Mouse (Mus musculus) embryonic facial prominence, embryonic 13.5 days (tissue): ENCODE data around the gene Dnm2. TPM values are rescaled to one million over a fixed set of nuclear protein-coding genes. Genes with fewer than 3 reads are reported as not detected.

ENCODE experiments used
- ATAC-seq: fragments of 200-750 bp; cut with Nextera tagmentation; 2 replicates; pipeline ENCODE4 v1.8.0; 2017; ENCODE audit warnings: low read depth; ENCODE audit not compliant: insufficient number of reproducible peaks, insufficient read depth, low FRiP score, low TSS enrichment
- H3K27ac ChIP-seq: fragments of 300-500 bp; sonication (generic); 2 replicates; pipeline ENCODE4 v1.5.1; 2015; ENCODE audit warnings: moderate library complexity, mild to moderate bottlenecking, inconsistent platforms
- H3K27me3 ChIP-seq: fragments of 300-500 bp; sonication (generic); 2 replicates; pipeline ENCODE4 v1.6.1; 2015; ENCODE audit warnings: mild to moderate bottlenecking, inconsistent platforms
- H3K36me3 ChIP-seq: fragments of 300-500 bp; sonication (generic); 2 replicates; pipeline ENCODE4 v1.6.1; 2015; ENCODE audit warnings: mild to moderate bottlenecking, inconsistent platforms
- H3K4me1 ChIP-seq: fragments of 300-500 bp; sonication (generic); 2 replicates; pipeline ENCODE4 v1.6.1; 2015; ENCODE audit warnings: inconsistent platforms
- H3K4me2 ChIP-seq: fragments of 300-500 bp; sonication (generic); 2 replicates; pipeline ENCODE4 v1.6.1; 2015; ENCODE audit warnings: moderate library complexity, mild to moderate bottlenecking, inconsistent platforms
- H3K4me3 ChIP-seq: fragments of 300-500 bp; sonication (generic); 2 replicates; pipeline ENCODE4 v1.5.1; 2015; ENCODE audit warnings: mild to moderate bottlenecking, inconsistent platforms
- H3K9ac ChIP-seq: fragments of 300-500 bp; sonication (generic); 2 replicates; pipeline ENCODE4 v1.6.1; 2015; ENCODE audit warnings: mild to moderate bottlenecking, inconsistent platforms
- H3K9me3 ChIP-seq: fragments of 300-500 bp; sonication (generic); 2 replicates; pipeline ENCODE4 v1.6.1; 2016; ENCODE audit warnings: inconsistent platforms
- WGBS: fragments of 180-500 bp; shearing (Covaris S2); methylation state at CpG from one replicate; pipeline ENCODE4 v1.1.7; 2015; ENCODE audit warnings: mixed read lengths; 5-methylcytosine and 5-hydroxymethylcytosine counted together
- polyA plus RNA-seq: library from polyadenylated mRNA; unstranded; fragments of >200 nt; fragmentation: Nextera tagmentation; extraction: Ambion mirVana; gene quantifications from 2 replicates; pipeline ENCODE4 v1.2.1, GENCODE M21; 2015

Gene Dnm2
- polyA plus RNA-seq, 1 experiment from 2014 or later: 74.5 TPM

GRCm38 (mm10) chr9:21447778-21448177 lies 23.1 kb downstream of the Dnm2 start:
- H3K36me3 ChIP-seq: peaks cover 19% of the 10 kb centered on the region
- no peak overlapping the region for H3K4me3 ChIP-seq
- no peak overlapping the region for H3K27ac ChIP-seq
- no peaks in the 10 kb centered on the region for H3K9me3 ChIP-seq
- H3K4me1 ChIP-seq: peaks cover 6% of the 10 kb centered on the region
- H3K9ac ChIP-seq: no peak overlapping the region
- H3K27me3 ChIP-seq: no peaks in the 10 kb centered on the region
- no peak for ATAC-seq
- WGBS: 90% methylated on average over 2 of the region's 2 CpGs
- no peak overlapping the region for H3K4me2 ChIP-seq

GRCm38 (mm10) chr9:21449710-21450109 lies 25.0 kb downstream of the Dnm2 start:
- Histone ChIP-seq H3K9me3 (no peaks in the 10 kb centered on the region), H3K36me3 (peaks cover 16% of the 10 kb centered on the region), H3K4me3 (no peak overlapping the region), H3K9ac (no peak overlapping the region), H3K27me3 (no peaks in the 10 kb centered on the region), H3K27ac (no peak overlapping the region), H3K4me2 (no peak overlapping the region), H3K4me1 (peaks cover 6% of the 10 kb centered on the region)
- no peak for ATAC-seq
- 78% methylated on average over 2 of the region's 2 CpGs for WGBS

- Histone ChIP-seq H3K9me3 (no peaks in the 10 kb centered on the region), H3K36me3 (peaks cover 10% of the 10 kb centered on the region), H3K4me2 (no peak overlapping the region), H3K9ac (no peak overlapping the region), H3K27ac (no peak overlapping the region), H3K4me1 (peaks cover 6% of the 10 kb centered on the region), H3K4me3 (no peak overlapping the region), H3K27me3 (no peaks in the 10 kb centered on the region)
- no peak for ATAC-seq
- 72% methylated on average over 3 of the region's 3 CpGs for WGBS
Measured at GRCm38 (mm10) chr9:21450270-21450669, 25.6 kb downstream of the Dnm2 start.

- ATAC-seq: no peak
- no peak overlapping the region for H3K4me2 ChIP-seq
- 88% methylated on average over 8 of the region's 8 CpGs for WGBS
Measured at GRCm38 (mm10) chr9:21451391-21451790, 26.7 kb downstream of the Dnm2 start.

GRCm38 (mm10) chr9:21451870-21452269 lies 27.2 kb downstream of the Dnm2 start:
- H3K27me3 ChIP-seq: no peaks in the 10 kb centered on the region
- H3K4me2 ChIP-seq: no peak overlapping the region
- H3K9me3 ChIP-seq: no peaks in the 10 kb centered on the region
- H3K27ac ChIP-seq: no peak overlapping the region
- peaks cover 5% of the 10 kb centered on the region; the same call in 1 of the 2 replicates for H3K36me3 ChIP-seq
- WGBS: 70% methylated on average over 8 of the region's 8 CpGs
- H3K4me3 ChIP-seq: no peak overlapping the region
- H3K9ac ChIP-seq: 0 out of 2 replicates have a peak overlapping the region, but pooled peaks have one; percentile 23
- no peak for ATAC-seq
- H3K4me1 ChIP-seq: peaks cover 6% of the 10 kb centered on the region

More at GRCm38 (mm10) chr9:21451391-21451790, 26.7 kb downstream of the Dnm2 start:
- Histone ChIP-seq H3K9me3 (no peaks in the 10 kb centered on the region), H3K9ac (0 out of 2 replicates have a peak overlapping the region, but pooled peaks have one; percentile 23), H3K4me1 (peaks cover 6% of the 10 kb centered on the region), H3K27me3 (no peaks in the 10 kb centered on the region), H3K27ac (no peak overlapping the region), H3K36me3 (peaks cover 5% of the 10 kb centered on the region; the same call in 1 of the 2 replicates), H3K4me3 (no peak overlapping the region)

GRCm38 (mm10) chr9:21453003-21453402 lies 28.3 kb downstream of the Dnm2 start:
- ATAC-seq: no peak
- H3K4me3 ChIP-seq: no peak overlapping the region
- no peak overlapping the region for H3K9ac ChIP-seq
- H3K27me3 ChIP-seq: no peaks in the 10 kb centered on the region
- peaks cover 5% of the 10 kb centered on the region; the same call in 1 of the 2 replicates for H3K36me3 ChIP-seq
- H3K9me3 ChIP-seq: no peaks in the 10 kb centered on the region
- peaks cover 6% of the 10 kb centered on the region for H3K4me1 ChIP-seq
- no peak overlapping the region for H3K4me2 ChIP-seq
- 87% methylated on average over 7 of the region's 7 CpGs for WGBS
- H3K27ac ChIP-seq: no peak overlapping the region

- ATAC-seq: no peak
- Histone ChIP-seq H3K27me3 (no peaks in the 10 kb centered on the region), H3K4me3 (no peak overlapping the region), H3K4me1 (peaks cover 6% of the 10 kb centered on the region), H3K9ac (no peak overlapping the region), H3K27ac (no peak overlapping the region), H3K4me2 (no peak overlapping the region), H3K9me3 (no peaks in the 10 kb centered on the region), H3K36me3 (peaks cover 9% of the 10 kb centered on the region)
- 85% methylated on average over 2 of the region's 2 CpGs for WGBS
Measured at GRCm38 (mm10) chr9:21453459-21453858, 28.8 kb downstream of the Dnm2 start.

GRCm38 (mm10) chr9:21454556-21454955 lies 29.8 kb downstream of the Dnm2 start:
- Histone ChIP-seq H3K27me3 (no peaks in the 10 kb centered on the region), H3K4me1 (peaks cover 6% of the 10 kb centered on the region), H3K4me3 (no peak overlapping the region), H3K9me3 (no peaks in the 10 kb centered on the region), H3K27ac (no peak overlapping the region), H3K9ac (no peak overlapping the region), H3K36me3 (peaks cover 14% of the 10 kb centered on the region), H3K4me2 (no peak overlapping the region)
- 80% methylated on average over 4 of the region's 4 CpGs for WGBS
- no peak for ATAC-seq

- Histone ChIP-seq H3K9me3 (no peaks in the 10 kb centered on the region), H3K4me3 (no peak overlapping the region), H3K9ac (no peak overlapping the region), H3K27me3 (no peaks in the 10 kb centered on the region), H3K4me1 (peaks cover 6% of the 10 kb centered on the region), H3K4me2 (no peak overlapping the region), H3K27ac (no peak overlapping the region), H3K36me3 (peaks cover 9% of the 10 kb centered on the region)
- WGBS: 76% methylated on average over 4 of the region's 4 CpGs
- no peak for ATAC-seq
Measured at GRCm38 (mm10) chr9:21455103-21455770, 30.5 kb downstream of the Dnm2 start.

GRCm38 (mm10) chr9:21456246-21456929 lies 31.7 kb downstream of the Dnm2 start:
- Histone ChIP-seq H3K27ac (no peak overlapping the region), H3K9me3 (no peaks in the 10 kb centered on the region), H3K4me1 (peaks cover 5% of the 10 kb centered on the region), H3K4me2 (no peak overlapping the region), H3K9ac (no peak overlapping the region), H3K4me3 (no peak overlapping the region), H3K27me3 (no peaks in the 10 kb centered on the region), H3K36me3 (peaks cover 9% of the 10 kb centered on the region)
- WGBS: 89% methylated on average over 7 of the region's 7 CpGs
- no peak for ATAC-seq

- Histone ChIP-seq H3K4me1 (no peaks in the 10 kb centered on the region), H3K4me3 (no peak overlapping the region), H3K4me2 (no peak overlapping the region), H3K9ac (no peak overlapping the region), H3K36me3 (peaks cover 12% of the 10 kb centered on the region), H3K27ac (peak overlapping the region; percentile 39; the same call in 1 of the 2 replicates), H3K27me3 (no peaks in the 10 kb centered on the region), H3K9me3 (no peaks in the 10 kb centered on the region)
- no peak for ATAC-seq
- 77% methylated on average over 10 of the region's 10 CpGs for WGBS
Measured at GRCm38 (mm10) chr9:21456930-21457634, 32.4 kb downstream of the Dnm2 start.
